Mouse (Mus musculus) naive thymus-derived CD4-positive, alpha-beta T cell, adult 5 months (primary cell): ENCODE data around the gene Zfp157. TPM values are rescaled to one million over a fixed set of nuclear protein-coding genes. Genes with fewer than 3 reads are reported as not detected.

ENCODE experiments used
- polyA plus RNA-seq: library from polyadenylated mRNA; unstranded; fragments of 100-300 nt; shearing (Covaris generic); gene quantifications from one replicate; pipeline ENCODE4 v1.2.1, GENCODE M21; 2017

Gene Zfp157
- 15.9 TPM for polyA plus RNA-seq

GRCm38 (mm10) chr5:138441286-138442194, at the start of gene Zfp157:
Zfp157 (plus strand) TSS chr5:138441468.

Other genes with a start within 250 kb of the Zfp157 start
- gene Mblac1, start 247.2 kb upstream of the Zfp157 start, polyA plus RNA-seq: not detected
- not detected for gene Nxpe5, start 215.6 kb upstream of the Zfp157 start, polyA plus RNA-seq
- 24.9 TPM for gene Lamtor4, start 186.0 kb upstream of the Zfp157 start, polyA plus RNA-seq
- 20.3 TPM for gene BC037034, start 177.4 kb upstream of the Zfp157 start, polyA plus RNA-seq
- 0.22 TPM for gene Gal3st4, start 168.6 kb upstream of the Zfp157 start, polyA plus RNA-seq
- gene Gm43720, start 161.5 kb upstream of the Zfp157 start, polyA plus RNA-seq: not detected
- 1.9 TPM for gene Gpc2, start 161.5 kb upstream of the Zfp157 start, polyA plus RNA-seq
- 0.27 TPM for gene Stag3, start 161.2 kb upstream of the Zfp157 start, polyA plus RNA-seq
- gene Pvrig, start 99.5 kb upstream of the Zfp157 start, polyA plus RNA-seq: not detected
- not detected for gene 1700123K08Rik, start 123.2 kb downstream of the Zfp157 start, polyA plus RNA-seq
- gene Zfp68, start 178.3 kb downstream of the Zfp157 start, polyA plus RNA-seq: 77.2 TPM
- gene A430033K04Rik, start 181.4 kb downstream of the Zfp157 start, polyA plus RNA-seq: 2.6 TPM